Mouse (Mus musculus): ENCODE measurements around the gene Zyg11a. TPM values are rescaled to one million over a fixed set of nuclear protein-coding genes. Genes with fewer than 3 reads are reported as not detected.
"Not testable (repeated sequence)": the region's sequence is repeated elsewhere in the genome, so short reads cannot be mapped to it uniquely, and the experiment has no call there.

Zyg11a gene
- polyA plus RNA-seq, 1 experiment from 2014 or later, result not detected

DNA sequence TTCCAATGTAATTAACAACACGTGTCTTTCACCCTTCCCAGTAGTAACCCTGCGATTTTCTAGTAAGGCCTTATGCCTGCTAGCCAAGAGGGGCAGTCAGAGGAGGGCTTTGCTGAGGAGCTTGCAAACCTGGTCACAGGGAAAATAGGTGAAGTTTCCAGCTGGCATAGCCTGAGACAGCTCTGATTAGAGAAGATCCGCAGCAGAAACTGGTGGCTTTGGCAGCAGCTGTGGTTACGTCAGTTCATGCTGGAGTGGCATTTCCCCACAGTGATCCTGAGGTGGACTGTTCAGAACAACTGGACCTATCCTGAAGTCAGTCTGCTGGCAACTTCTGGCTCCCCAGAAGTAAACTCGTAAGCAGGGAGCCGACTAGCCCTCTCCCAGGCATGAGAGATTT lies 49.8 kb downstream of the Zyg11a start:
- 0 out of 2 replicates have a peak, but pooled peaks cover 2% of the 10 kb centered on the region for H3K9me3 ChIP-seq (ENCODE audit: control insufficient read depth, low read length)
- H3K27me3 ChIP-seq (ENCODE audit: control insufficient read depth, insufficient read depth, low read length), result peaks cover 7% of the 10 kb centered on the region; the same call in 1 of the 2 replicates
- H3K27ac ChIP-seq (replicated peaks in 1 of 2; ENCODE audit: control insufficient read depth in 1 of 2, insufficient read depth in 1 of 2, low read depth in 2 of 2, low read length in 2 of 2), result no peak overlapping the region
- H3K9ac ChIP-seq (ENCODE audit: low read length), result no peak overlapping the region
- H3K4me1 ChIP-seq (ENCODE audit: control insufficient read depth in 2 of 2, insufficient read depth in 2 of 2, low read length in 2 of 2), result peaks cover 0 to 2% of the 10 kb centered on the region in 2 experiments; a peak in 1 of 4 replicates
- WGBS, result 81% methylated on average over 6 of the region's 6 CpGs
- no peak for ATAC-seq (ENCODE audit: insufficient number of reproducible peaks, insufficient read depth, low FRiP score, low read depth)
- no peak overlapping the region for H3K4me3 ChIP-seq (ENCODE audit: control insufficient read depth in 1 of 2, insufficient read depth in 1 of 2, low read depth in 1 of 2, low read length in 2 of 2)
- no peak overlapping the region for H3K4me2 ChIP-seq (ENCODE audit: low read length)
- no peaks in the 10 kb centered on the region for H3K36me3 ChIP-seq (ENCODE audit: control insufficient read depth, insufficient read depth, low read length)

- no peak overlapping the region for H3K4me2 ChIP-seq (ENCODE audit: low read length)
- peaks cover 0 to 2% of the 10 kb centered on the region in 2 experiments; a peak in 1 of 4 replicates for H3K4me1 ChIP-seq (ENCODE audit: control insufficient read depth in 2 of 2, insufficient read depth in 2 of 2, low read length in 2 of 2)
- H3K36me3 ChIP-seq (ENCODE audit: control insufficient read depth, insufficient read depth, low read length), result no peaks in the 10 kb centered on the region
- WGBS, result 64% methylated on average over 4 of the region's 4 CpGs
- H3K27ac ChIP-seq (replicated peaks in 1 of 2; ENCODE audit: control insufficient read depth in 1 of 2, insufficient read depth in 1 of 2, low read depth in 2 of 2, low read length in 2 of 2), result no peak overlapping the region
- H3K9me3 ChIP-seq (ENCODE audit: control insufficient read depth, low read length), result 0 out of 2 replicates have a peak, but pooled peaks cover 2% of the 10 kb centered on the region
- ATAC-seq (ENCODE audit: insufficient number of reproducible peaks, insufficient read depth, low FRiP score, low read depth), result no peak
- H3K27me3 ChIP-seq (ENCODE audit: control insufficient read depth, insufficient read depth, low read length), result peaks cover 7% of the 10 kb centered on the region; the same call in 1 of the 2 replicates
- H3K9ac ChIP-seq (ENCODE audit: low read length), result no peak overlapping the region
- no peak overlapping the region for H3K4me3 ChIP-seq (ENCODE audit: control insufficient read depth in 1 of 2, insufficient read depth in 1 of 2, low read depth in 1 of 2, low read length in 2 of 2)
Observed at GRCm38 (mm10) chr4:108166874-108167273, 51.0 kb downstream of the Zyg11a start.

- ATAC-seq (ENCODE audit: insufficient number of reproducible peaks, insufficient read depth, low FRiP score, low read depth), result no peak
- H3K4me3 ChIP-seq (ENCODE audit: control insufficient read depth in 1 of 2, insufficient read depth in 1 of 2, low read depth in 1 of 2, low read length in 2 of 2), result peak within 1 kb of the TSS; percentile 53 to 58
- no peaks in the 10 kb centered on the region for H3K36me3 ChIP-seq (ENCODE audit: control insufficient read depth, insufficient read depth, low read length)
- H3K4me1 ChIP-seq (ENCODE audit: control insufficient read depth in 2 of 2, insufficient read depth in 2 of 2, low read length in 2 of 2), result peaks cover 0 to 2% of the 10 kb centered on the region in 2 experiments; a peak in 1 of 4 replicates
- peak within 1 kb of the TSS; percentile 85 for H3K4me2 ChIP-seq (ENCODE audit: low read length)
- 2% methylated on average over 43 of the region's 43 CpGs for WGBS
- no peak within 1 kb of the TSS for H3K27ac ChIP-seq (replicated peaks in 1 of 2; ENCODE audit: control insufficient read depth in 1 of 2, insufficient read depth in 1 of 2, low read depth in 2 of 2, low read length in 2 of 2)
- no peaks in the 10 kb centered on the region for H3K9me3 ChIP-seq (ENCODE audit: control insufficient read depth, low read length)
- H3K9ac ChIP-seq (ENCODE audit: low read length), result peak within 1 kb of the TSS; percentile 75
- peaks cover 7% of the 10 kb centered on the region; the same call in 1 of the 2 replicates for H3K27me3 ChIP-seq (ENCODE audit: control insufficient read depth, insufficient read depth, low read length)
Observed at GRCm38 (mm10) chr4:108165152-108165895, 52.5 kb downstream of the Zyg11a start, which contains the start of gene Echdc2. Gene Echdc2, plus strand, starts transcription at chr4:108165437.

DNA sequence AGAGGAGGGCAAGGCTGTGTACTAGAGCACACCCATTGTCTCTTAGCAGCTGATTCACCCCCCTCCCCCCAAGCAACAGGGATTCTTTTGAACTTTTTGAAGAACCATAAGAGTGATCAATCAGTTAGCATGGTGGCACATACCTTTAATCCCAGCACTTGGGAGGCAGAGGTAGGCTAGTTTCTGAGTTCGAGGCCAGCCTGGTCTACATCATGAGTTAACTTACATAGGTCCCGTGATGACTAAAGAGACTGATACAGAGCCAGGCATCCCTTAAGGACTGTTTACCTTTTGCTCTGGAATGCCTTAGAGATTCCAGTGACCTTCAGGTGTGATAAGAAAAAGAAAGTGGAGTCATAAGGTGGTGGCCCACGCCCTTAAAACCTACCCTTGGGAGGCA lies 54.6 kb downstream of the Zyg11a start:
- Histone ChIP-seq H3K4me2 (ENCODE audit: low read length) (no peak overlapping the region), H3K9ac (ENCODE audit: low read length) (no peak overlapping the region), H3K4me3 (ENCODE audit: control insufficient read depth in 1 of 2, insufficient read depth in 1 of 2, low read depth in 1 of 2, low read length in 2 of 2) (no peak overlapping the region), H3K9me3 (ENCODE audit: control insufficient read depth, low read length) (no peaks in the 10 kb centered on the region), H3K27me3 (ENCODE audit: control insufficient read depth, insufficient read depth, low read length) (peaks cover 7% of the 10 kb centered on the region; the same call in 1 of the 2 replicates), H3K4me1 (ENCODE audit: control insufficient read depth in 2 of 2, insufficient read depth in 2 of 2, low read length in 2 of 2) (peaks cover 0 to 2% of the 10 kb centered on the region in 2 experiments; a peak in 1 of 4 replicates), H3K27ac (replicated peaks in 1 of 2; ENCODE audit: control insufficient read depth in 1 of 2, insufficient read depth in 1 of 2, low read depth in 2 of 2, low read length in 2 of 2) (no peak overlapping the region), H3K36me3 (ENCODE audit: control insufficient read depth, insufficient read depth, low read length) (no peaks in the 10 kb centered on the region)
- WGBS, result 74% methylated on average over 3 of the region's 3 CpGs
- ATAC-seq (ENCODE audit: insufficient number of reproducible peaks, insufficient read depth, low FRiP score, low read depth), result no peak

DNA sequence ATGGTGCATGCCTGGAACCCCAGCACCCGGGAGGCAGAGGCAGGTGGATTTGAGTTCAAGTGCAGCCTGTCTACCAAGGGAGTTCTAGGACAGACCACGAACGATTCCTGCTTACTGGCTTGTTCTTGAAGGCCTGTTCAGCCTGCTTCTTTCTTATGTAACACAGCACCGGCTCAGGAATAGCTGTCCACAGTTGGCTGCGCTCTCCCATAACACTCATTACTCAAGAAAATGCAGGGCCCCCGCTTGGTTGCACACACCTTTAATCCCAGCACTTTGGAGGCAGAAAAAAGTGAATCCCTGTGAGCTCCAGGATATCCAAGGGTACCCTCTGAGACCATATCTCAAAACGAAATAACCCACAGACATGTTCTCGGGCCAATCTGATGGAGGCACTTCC lies 55.9 kb downstream of the Zyg11a start:
- H3K27ac ChIP-seq (replicated peaks in 1 of 2; ENCODE audit: control insufficient read depth in 1 of 2, insufficient read depth in 1 of 2, low read depth in 2 of 2, low read length in 2 of 2), result no peak overlapping the region

GRCm38 (mm10) chr4:108155141-108155540 lies 62.7 kb downstream of the Zyg11a start:
- WGBS, result 73% methylated on average over 1 of the region's 1 CpGs
- ATAC-seq (ENCODE audit: insufficient number of reproducible peaks, insufficient read depth, low FRiP score, low read depth); H3K36me3 ChIP-seq (ENCODE audit: control insufficient read depth, insufficient read depth, low read length); H3K4me3 ChIP-seq (ENCODE audit: control insufficient read depth in 1 of 2, insufficient read depth in 1 of 2, low read depth in 1 of 2, low read length in 2 of 2); H3K4me2 ChIP-seq (ENCODE audit: low read length); H3K27me3 ChIP-seq (ENCODE audit: control insufficient read depth, insufficient read depth, low read length); H3K27ac ChIP-seq (replicated peaks in 1 of 2; ENCODE audit: control insufficient read depth in 1 of 2, insufficient read depth in 1 of 2, low read depth in 2 of 2, low read length in 2 of 2); H3K4me1 ChIP-seq (ENCODE audit: control insufficient read depth in 2 of 2, insufficient read depth in 2 of 2, low read length in 2 of 2); H3K9ac ChIP-seq (ENCODE audit: low read length); H3K9me3 ChIP-seq (ENCODE audit: control insufficient read depth, low read length): not testable (repeated sequence)

More for the DNA sequence above, 55.9 kb downstream of the Zyg11a start:
- no peak for ATAC-seq (ENCODE audit: insufficient number of reproducible peaks, insufficient read depth, low FRiP score, low read depth)
- Histone ChIP-seq H3K36me3 (ENCODE audit: control insufficient read depth, insufficient read depth, low read length) (no peaks in the 10 kb centered on the region), H3K27me3 (ENCODE audit: control insufficient read depth, insufficient read depth, low read length) (peaks cover 7% of the 10 kb centered on the region; the same call in 1 of the 2 replicates), H3K4me1 (ENCODE audit: control insufficient read depth in 2 of 2, insufficient read depth in 2 of 2, low read length in 2 of 2) (peaks cover 0 to 2% of the 10 kb centered on the region in 2 experiments; a peak in 1 of 4 replicates), H3K4me3 (ENCODE audit: control insufficient read depth in 1 of 2, insufficient read depth in 1 of 2, low read depth in 1 of 2, low read length in 2 of 2) (no peak overlapping the region), H3K4me2 (ENCODE audit: low read length) (no peak overlapping the region), H3K9ac (ENCODE audit: low read length) (no peak overlapping the region), H3K9me3 (ENCODE audit: control insufficient read depth, low read length) (no peaks in the 10 kb centered on the region)
- WGBS, result 94% methylated on average over 8 of the region's 8 CpGs

GRCm38 (mm10) chr4:108145554-108145953 lies 72.3 kb downstream of the Zyg11a start:
- not testable (repeated sequence) for H3K4me2 ChIP-seq (ENCODE audit: low read length); H3K27ac ChIP-seq (replicated peaks in 1 of 2; ENCODE audit: control insufficient read depth in 1 of 2, insufficient read depth in 1 of 2, low read depth in 2 of 2, low read length in 2 of 2); H3K4me3 ChIP-seq (ENCODE audit: control insufficient read depth in 1 of 2, insufficient read depth in 1 of 2, low read depth in 1 of 2, low read length in 2 of 2); H3K4me1 ChIP-seq (ENCODE audit: control insufficient read depth in 2 of 2, insufficient read depth in 2 of 2, low read length in 2 of 2); H3K9ac ChIP-seq (ENCODE audit: low read length); H3K9me3 ChIP-seq (ENCODE audit: control insufficient read depth, low read length); ATAC-seq (ENCODE audit: insufficient number of reproducible peaks, insufficient read depth, low FRiP score, low read depth); H3K27me3 ChIP-seq (ENCODE audit: control insufficient read depth, insufficient read depth, low read length); H3K36me3 ChIP-seq (ENCODE audit: control insufficient read depth, insufficient read depth, low read length)
- WGBS, result 34% methylated on average over 3 of the region's 3 CpGs
